Mouse (Mus musculus): ENCODE data around the gene Phf24. TPM values are rescaled to one million over a fixed set of nuclear protein-coding genes. Genes with fewer than 3 reads are reported as not detected.
A peak's percentile ranks its signal among the peaks of the same experiment; 100 is the strongest.
"Not testable (repeated sequence)": the region's sequence is repeated elsewhere in the genome, so short reads cannot be mapped to it uniquely, and the experiment has no call there.

Gene Phf24
- polyA plus RNA-seq, 1 experiment: 0.46 TPM

DNA sequence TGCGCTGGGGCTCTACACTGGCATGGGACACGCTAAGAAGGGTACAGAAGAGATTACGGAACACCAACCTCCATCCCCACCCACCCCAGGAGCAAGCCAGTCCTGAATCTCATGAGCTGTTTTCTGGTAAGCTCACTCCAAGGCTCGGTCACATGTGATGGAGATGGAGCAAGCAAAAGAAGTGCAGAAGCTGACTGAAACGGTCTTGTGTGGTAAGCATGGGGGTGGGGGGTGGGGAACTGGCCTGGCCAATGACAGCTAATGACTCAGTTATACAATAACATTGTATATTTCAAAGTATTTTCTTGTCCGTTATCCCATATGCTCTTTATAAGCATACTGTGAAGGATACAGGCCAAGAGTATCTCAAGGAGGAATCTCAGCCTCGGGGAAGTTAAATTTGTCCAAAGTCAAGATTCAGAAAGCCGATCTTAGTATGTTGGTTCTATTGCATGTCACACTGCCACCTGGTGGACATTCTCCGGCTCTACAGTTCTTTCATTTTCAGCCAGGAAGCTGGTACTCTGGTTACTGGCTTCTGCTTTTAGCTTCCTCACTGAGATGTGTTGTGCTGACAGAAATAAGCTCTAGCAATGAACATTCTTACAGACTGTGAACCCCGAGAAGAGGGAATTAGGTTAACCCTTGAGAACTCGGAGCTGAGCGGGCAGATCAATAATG, 48.7 kb downstream of the Phf24 start:
- Histone ChIP-seq H3K27me3 (ENCODE audit: control insufficient read depth, insufficient read depth, low read length) (no peaks in the 10 kb centered on the region), H3K4me3 (ENCODE audit: low read depth, low read length) (no peak overlapping the region), H3K27ac (ENCODE audit: insufficient read depth, low read depth, low read length) (no peak overlapping the region), H3K4me1 (ENCODE audit: control insufficient read depth, insufficient read depth, insufficient read length, low read length) (no peaks in the 10 kb centered on the region), H3K36me3 (ENCODE audit: control insufficient read depth, insufficient read depth, low read length) (no peaks in the 10 kb centered on the region)
- TF ChIP-seq CTCF (IDR thresholded peaks at IDR 0.05; ENCODE audit: extremely low read depth, insufficient read length, insufficient replicate concordance, low read depth, low read length): peak; percentile 9; the same call in 1 of the 2 replicates
- TF ChIP-seq POLR2A (IDR thresholded peaks at IDR 0.05; ENCODE audit: low read depth, low read length): no peak
- 16% methylated on average over 12 of the region's 12 CpGs for WGBS

DNA sequence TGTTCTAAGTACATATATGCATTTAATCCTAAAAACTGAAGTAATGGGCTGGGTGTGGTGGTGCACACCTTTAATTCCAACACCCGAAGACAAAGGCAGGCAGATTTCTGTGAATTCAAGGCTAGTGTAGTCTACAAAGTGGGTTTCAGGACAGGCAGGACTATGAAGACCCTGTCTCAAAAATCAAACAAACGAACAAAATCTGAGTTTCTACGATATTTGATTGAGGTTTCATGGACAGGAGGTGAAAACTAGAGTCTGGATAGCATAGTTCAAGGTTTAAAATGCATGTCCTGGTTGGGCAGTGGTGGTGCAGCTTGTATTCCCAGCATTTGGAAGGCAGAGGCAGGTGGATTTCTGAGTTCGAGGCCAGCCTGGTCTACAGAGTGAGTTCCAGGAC, 52.8 kb downstream of the Phf24 start, which contains the start of gene 1700022I11Rik:
TSS of gene 1700022I11Rik (plus strand) at position 301 of the 400 bp plus-strand sequence.
- TF ChIP-seq CTCF (IDR thresholded peaks at IDR 0.05; ENCODE audit: extremely low read depth, insufficient read length, insufficient replicate concordance, low read depth, low read length): no peak
- TF ChIP-seq POLR2A (IDR thresholded peaks at IDR 0.05; ENCODE audit: low read depth, low read length): no peak
- Histone ChIP-seq H3K4me3 (ENCODE audit: low read depth, low read length) (no peak within 1 kb of the TSS), H3K4me1 (ENCODE audit: control insufficient read depth, insufficient read depth, insufficient read length, low read length) (no peaks in the 10 kb centered on the region), H3K36me3 (ENCODE audit: control insufficient read depth, insufficient read depth, low read length) (no peaks in the 10 kb centered on the region), H3K27me3 (ENCODE audit: control insufficient read depth, insufficient read depth, low read length) (no peaks in the 10 kb centered on the region), H3K27ac (ENCODE audit: insufficient read depth, low read depth, low read length) (no peak within 1 kb of the TSS)
- WGBS: 82% methylated on average over 4 of the region's 4 CpGs

DNA sequence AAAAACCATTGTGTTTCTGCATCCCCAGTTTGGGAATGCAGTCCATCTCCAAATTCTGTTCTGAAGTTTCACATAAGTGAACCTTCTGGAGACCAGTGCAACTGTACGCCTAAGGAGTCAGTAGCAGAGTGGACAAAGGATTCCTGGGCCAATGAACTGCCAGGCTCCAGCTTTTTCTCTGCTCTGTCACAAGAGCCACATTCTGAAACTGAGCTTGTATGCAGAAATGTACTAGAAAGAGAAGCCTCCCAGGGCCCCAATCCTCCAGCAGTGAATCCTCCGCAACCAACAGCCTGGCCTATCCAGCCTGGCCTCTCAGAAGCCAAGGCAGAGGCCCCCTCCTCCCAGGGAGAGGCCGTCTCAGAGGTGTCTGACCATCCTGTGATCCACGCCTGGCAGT, 56.5 kb downstream of the Phf24 start:
- H3K4me3 ChIP-seq (ENCODE audit: low read depth, low read length): no peak overlapping the region
- 77% methylated on average over 4 of the region's 4 CpGs for WGBS
- no peaks in the 10 kb centered on the region for H3K27me3 ChIP-seq (ENCODE audit: control insufficient read depth, insufficient read depth, low read length)
- H3K27ac ChIP-seq (ENCODE audit: insufficient read depth, low read depth, low read length): no peak overlapping the region
- no peak for TF ChIP-seq CTCF (IDR thresholded peaks at IDR 0.05; ENCODE audit: extremely low read depth, insufficient read length, insufficient replicate concordance, low read depth, low read length)
- TF ChIP-seq POLR2A (IDR thresholded peaks at IDR 0.05; ENCODE audit: low read depth, low read length): no peak
- H3K36me3 ChIP-seq (ENCODE audit: control insufficient read depth, insufficient read depth, low read length): 0 out of 2 replicates have a peak, but pooled peaks cover under 1% of the 10 kb centered on the region
- no peaks in the 10 kb centered on the region for H3K4me1 ChIP-seq (ENCODE audit: control insufficient read depth, insufficient read depth, insufficient read length, low read length)

DNA sequence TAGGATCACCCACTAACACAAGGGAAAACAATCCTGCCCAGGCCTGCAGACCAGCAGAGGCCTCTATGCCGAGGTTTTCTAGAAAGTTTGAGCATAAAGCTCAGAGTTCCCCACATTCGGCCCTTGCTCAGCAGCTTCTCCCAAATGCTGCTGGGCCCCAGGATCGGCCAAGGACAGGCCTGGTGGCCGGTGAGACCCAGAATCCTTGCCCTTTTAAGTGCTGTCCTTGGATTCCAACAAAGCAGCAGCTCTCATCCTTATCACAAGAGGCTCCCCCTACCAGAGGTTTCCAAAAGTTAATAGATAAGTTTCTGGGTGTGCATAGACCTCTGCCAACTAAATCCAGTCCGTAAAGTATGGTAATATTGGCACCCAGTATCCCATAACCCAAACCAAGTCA, 57.4 kb downstream of the Phf24 start:
- Histone ChIP-seq H3K27me3 (ENCODE audit: control insufficient read depth, insufficient read depth, low read length) (no peaks in the 10 kb centered on the region), H3K36me3 (ENCODE audit: control insufficient read depth, insufficient read depth, low read length) (peaks cover 6% of the 10 kb centered on the region), H3K27ac (ENCODE audit: insufficient read depth, low read depth, low read length) (no peak overlapping the region), H3K4me3 (ENCODE audit: low read depth, low read length) (no peak overlapping the region), H3K4me1 (ENCODE audit: control insufficient read depth, insufficient read depth, insufficient read length, low read length) (no peaks in the 10 kb centered on the region)
- no peak for TF ChIP-seq POLR2A (IDR thresholded peaks at IDR 0.05; ENCODE audit: low read depth, low read length)
- WGBS: 76% methylated on average over 5 of the region's 5 CpGs

DNA sequence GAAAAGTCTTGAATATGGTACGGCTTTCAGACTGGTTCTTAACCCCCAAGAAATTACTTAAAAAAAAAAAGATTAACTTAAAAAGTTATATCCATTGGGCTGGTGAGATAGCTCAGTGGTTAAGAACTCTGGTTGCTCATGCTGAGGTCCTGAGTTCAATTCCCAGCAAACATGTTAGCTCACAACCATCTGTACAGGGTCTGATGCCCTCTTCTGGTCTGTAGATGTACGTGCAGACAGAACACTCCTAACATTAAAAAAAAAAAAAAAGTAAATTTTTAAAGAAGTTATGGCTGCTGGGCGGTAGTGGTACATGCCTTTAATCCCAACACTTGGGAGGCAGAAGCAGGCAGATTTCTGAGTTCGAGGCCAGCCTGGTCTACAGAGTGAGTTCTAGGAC, 61.6 kb downstream of the Phf24 start:
- no peak overlapping the region for H3K27ac ChIP-seq (ENCODE audit: insufficient read depth, low read depth, low read length)
- WGBS: 89% methylated on average over 4 of the region's 4 CpGs
- no peak overlapping the region for H3K4me3 ChIP-seq (ENCODE audit: low read depth, low read length)
- no peaks in the 10 kb centered on the region for H3K27me3 ChIP-seq (ENCODE audit: control insufficient read depth, insufficient read depth, low read length)
- TF ChIP-seq CTCF (IDR thresholded peaks at IDR 0.05; ENCODE audit: extremely low read depth, insufficient read length, insufficient replicate concordance, low read depth, low read length): no peak
- H3K36me3 ChIP-seq (ENCODE audit: control insufficient read depth, insufficient read depth, low read length): peaks cover 32% of the 10 kb centered on the region
- no peaks in the 10 kb centered on the region for H3K4me1 ChIP-seq (ENCODE audit: control insufficient read depth, insufficient read depth, insufficient read length, low read length)

DNA sequence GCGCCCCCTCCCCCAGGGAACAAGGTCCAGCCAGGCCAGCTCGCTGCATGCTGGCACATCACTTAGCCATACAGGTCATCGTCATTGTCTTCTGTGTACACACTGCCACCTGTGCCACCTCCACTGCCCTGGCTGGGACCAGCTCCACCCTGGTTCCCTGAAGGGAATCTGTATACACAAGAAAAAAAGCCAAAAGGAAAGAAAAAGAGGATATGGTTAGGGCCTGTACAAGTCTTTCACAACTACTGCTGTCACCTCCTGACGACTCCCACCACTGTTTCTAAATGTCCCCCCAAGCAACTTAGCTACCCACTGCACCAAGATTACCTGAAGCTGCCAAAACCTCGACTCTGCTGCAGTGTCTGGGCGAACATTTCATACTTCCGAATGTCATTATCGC, 64.0 kb downstream of the Phf24 start:
- H3K27ac ChIP-seq (ENCODE audit: insufficient read depth, low read depth, low read length); H3K4me1 ChIP-seq (ENCODE audit: control insufficient read depth, insufficient read depth, insufficient read length, low read length); H3K27me3 ChIP-seq (ENCODE audit: control insufficient read depth, insufficient read depth, low read length); H3K4me3 ChIP-seq (ENCODE audit: low read depth, low read length): not testable (repeated sequence)
- 74% methylated on average over 8 of the region's 8 CpGs for WGBS
- peaks cover 53% of the 10 kb centered on the region for H3K36me3 ChIP-seq (ENCODE audit: control insufficient read depth, insufficient read depth, low read length)

DNA sequence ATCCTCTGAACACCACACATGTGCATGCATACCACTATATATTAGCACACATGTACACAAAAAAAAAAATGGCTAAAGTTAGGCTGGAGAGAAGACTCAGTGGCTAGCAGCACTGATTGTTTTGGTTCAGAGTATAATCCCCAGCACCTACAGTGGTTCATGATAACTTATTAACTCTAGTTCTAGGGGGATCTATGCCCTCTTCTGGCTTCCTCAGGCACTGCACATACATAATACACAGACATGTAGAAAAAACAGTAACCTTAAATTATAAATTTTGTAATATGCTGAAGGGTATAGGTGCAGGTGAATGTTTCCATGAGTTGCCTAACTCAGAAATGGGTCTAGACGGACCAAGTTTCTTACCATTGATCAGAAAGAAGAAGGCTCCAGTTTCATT, 71.8 kb downstream of the Phf24 start:
- Histone ChIP-seq H3K36me3 (ENCODE audit: control insufficient read depth, insufficient read depth, low read length) (peaks cover 85% of the 10 kb centered on the region), H3K27me3 (ENCODE audit: control insufficient read depth, insufficient read depth, low read length) (no peaks in the 10 kb centered on the region), H3K4me1 (ENCODE audit: control insufficient read depth, insufficient read depth, insufficient read length, low read length) (no peaks in the 10 kb centered on the region), H3K4me3 (ENCODE audit: low read depth, low read length) (no peak overlapping the region), H3K27ac (ENCODE audit: insufficient read depth, low read depth, low read length) (no peak overlapping the region)
- WGBS: 92% methylated on average over 1 of the region's 1 CpGs
- TF ChIP-seq POLR2A (IDR thresholded peaks at IDR 0.05; ENCODE audit: low read depth, low read length): no peak
- no peak for TF ChIP-seq CTCF (IDR thresholded peaks at IDR 0.05; ENCODE audit: extremely low read depth, insufficient read length, insufficient replicate concordance, low read depth, low read length)

Other genes starting within 250 kb of the Phf24 start
- not detected in 2 replicates for gene 4930578G10Rik, start 181.1 kb upstream of the Phf24 start, polyA plus RNA-seq (2012; rRNA removed)
- 6.3 and 7.7 TPM in 2 replicates for gene Ccl19, start 160.1 kb upstream of the Phf24 start, polyA plus RNA-seq (2012; rRNA removed)
- 31.7 and 33.1 TPM in 2 replicates for gene Ccl21a, start 142.7 kb upstream of the Phf24 start, polyA plus RNA-seq (2012; rRNA removed)
- not detected in 2 replicates for gene Fam205a1, start 62.8 kb upstream of the Phf24 start, polyA plus RNA-seq (2012; rRNA removed)
- not detected in 2 replicates for gene Gm12394, start 59.9 kb upstream of the Phf24 start, polyA plus RNA-seq (2012; rRNA removed)
- not detected in 2 replicates for gene Fam205c, start 42.4 kb upstream of the Phf24 start, polyA plus RNA-seq (2012; rRNA removed)
- gene Dnajb5, start 33.2 kb downstream of the Phf24 start, polyA plus RNA-seq (2012; rRNA removed): 4.2 and 6.5 TPM in 2 replicates
- not detected in 2 replicates for gene 1700022I11Rik, start 52.9 kb downstream of the Phf24 start, polyA plus RNA-seq (2012; rRNA removed)
- 44.3 and 78.2 TPM in 2 replicates for gene Vcp, start 83.8 kb downstream of the Phf24 start, polyA plus RNA-seq (2012; rRNA removed)
- 3.9 and 9.5 TPM in 2 replicates for gene Fancg, start 93.8 kb downstream of the Phf24 start, polyA plus RNA-seq (2012; rRNA removed)
- gene Pigo, start 109.2 kb downstream of the Phf24 start, polyA plus RNA-seq (2012; rRNA removed): 20.0 and 30.6 TPM in 2 replicates
- gene Stoml2, start 115.0 kb downstream of the Phf24 start, polyA plus RNA-seq (2012; rRNA removed): 38.7 and 62.8 TPM in 2 replicates
- 36.1 and 70.5 TPM in 2 replicates for gene Fam214b, start 129.6 kb downstream of the Phf24 start, polyA plus RNA-seq (2012; rRNA removed)
- 5.5 and 7.0 TPM in 2 replicates for gene Unc13b, start 142.3 kb downstream of the Phf24 start, polyA plus RNA-seq (2012; rRNA removed)